Mouse (Mus musculus) hindbrain, embryonic 15.5 days (tissue): Measurements from ENCODE around the gene Shc4. TPM values are rescaled to one million over a fixed set of nuclear protein-coding genes. Genes with fewer than 3 reads are reported as not detected.

Source experiments
- ATAC-seq: fragments of 200-750 bp; cut with Nextera tagmentation; 2 replicates; pipeline ENCODE4 v1.8.0; 2017; ENCODE audit warnings: low read depth, moderate number of reproducible peaks, moderate TSS enrichment; ENCODE audit not compliant: low FRiP score
- H3K27ac ChIP-seq: fragments of 300-500 bp; sonication (generic); replicated peaks from 2 replicates; pipeline ENCODE4 v1.5.1; 2015; ENCODE audit warnings: mild to moderate bottlenecking, inconsistent platforms
- H3K27me3 ChIP-seq: fragments of 300-500 bp; sonication (generic); 2 replicates; pipeline ENCODE4 v1.6.1; 2015; ENCODE audit warnings: control low read depth, inconsistent platforms
- H3K36me3 ChIP-seq: fragments of 300-500 bp; sonication (generic); 2 replicates; pipeline ENCODE4 v1.6.1; 2015; ENCODE audit warnings: control low read depth, inconsistent platforms
- H3K4me1 ChIP-seq: fragments of 300-500 bp; sonication (generic); replicated peaks from 2 replicates; pipeline ENCODE4 v1.6.1; 2015; ENCODE audit warnings: control low read depth, inconsistent platforms
- H3K4me2 ChIP-seq: fragments of 300-500 bp; sonication (generic); 2 replicates; pipeline ENCODE4 v1.6.1; 2015; ENCODE audit warnings: moderate library complexity, mild to moderate bottlenecking, inconsistent platforms
- H3K4me3 ChIP-seq: fragments of 300-500 bp; sonication (generic); 2 replicates; pipeline ENCODE4 v1.5.1; 2015; ENCODE audit warnings: mild to moderate bottlenecking, inconsistent platforms
- H3K9ac ChIP-seq: fragments of 300-500 bp; sonication (generic); 2 replicates; pipeline ENCODE4 v1.6.1; 2015; ENCODE audit warnings: inconsistent platforms
- H3K9me3 ChIP-seq: fragments of 300-500 bp; sonication (generic); 2 replicates; pipeline ENCODE4 v1.6.1; 2016; ENCODE audit warnings: control low read depth, inconsistent platforms
- WGBS: fragments of 180-500 bp; shearing (Covaris S2); methylation state at CpG from one replicate; pipeline ENCODE4 v1.1.7; 2015; 5-methylcytosine and 5-hydroxymethylcytosine counted together
- polyA plus RNA-seq: library from polyadenylated mRNA; unstranded; fragments of >200 nt; fragmentation: Nextera tagmentation; extraction: Ambion mirVana; gene quantifications from 2 replicates; pipeline ENCODE4 v1.2.1, GENCODE M21; 2015

The Shc4 gene
- polyA plus RNA-seq, 1 experiment from 2014 or later: 4.4 TPM

DNA sequence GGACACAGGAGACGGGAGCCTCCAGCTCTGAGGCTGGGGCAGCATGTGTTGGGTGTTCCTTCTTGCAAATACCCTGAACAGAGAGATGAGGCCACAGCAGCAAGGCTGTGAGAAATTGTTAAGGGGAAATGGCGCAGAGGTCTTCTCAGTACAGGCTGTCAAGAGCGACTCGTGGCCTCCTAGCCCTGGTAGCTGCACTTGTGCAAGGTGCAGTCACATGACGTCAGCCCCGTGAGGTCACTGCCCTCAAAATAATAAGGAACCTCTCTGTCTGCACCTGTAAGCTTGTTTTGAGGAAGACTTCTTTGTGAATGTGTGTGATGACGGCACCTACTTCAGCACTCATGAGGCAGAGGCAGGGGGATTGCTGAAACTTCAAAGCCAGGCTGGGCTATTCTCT, 40.1 kb downstream of the Shc4 start:
- no peak for ATAC-seq
- Histone ChIP-seq H3K36me3 (no peaks in the 10 kb centered on the region), H3K27ac (no peak overlapping the region), H3K4me3 (no peak overlapping the region), H3K4me2 (no peak overlapping the region), H3K4me1 (no peaks in the 10 kb centered on the region), H3K9me3 (no peaks in the 10 kb centered on the region), H3K27me3 (no peaks in the 10 kb centered on the region), H3K9ac (no peak overlapping the region)
- 93% methylated on average over 7 of the region's 7 CpGs for whole genome bisulfite sequencing

DNA sequence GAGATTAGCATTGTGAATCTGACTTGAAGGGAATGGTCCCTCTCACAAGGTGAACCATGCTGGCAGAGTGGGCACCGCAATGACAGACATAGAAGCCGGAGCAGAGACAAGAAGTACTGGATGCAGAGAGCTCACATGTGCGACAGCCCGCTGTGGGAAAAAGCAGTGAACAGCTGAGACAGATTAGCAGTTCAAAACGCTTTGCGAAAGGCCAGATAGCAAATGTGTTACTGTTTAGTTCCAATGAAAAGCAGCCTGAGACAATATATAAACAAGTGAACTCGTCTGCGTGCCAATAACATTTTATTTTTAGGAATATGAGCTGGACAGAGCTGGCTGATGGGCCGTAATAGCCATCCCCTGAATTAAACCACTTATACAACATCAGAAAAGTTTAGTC, 42.1 kb downstream of the Shc4 start:
- Histone ChIP-seq H3K27me3 (no peaks in the 10 kb centered on the region), H3K9me3 (no peaks in the 10 kb centered on the region), H3K9ac (no peak overlapping the region), H3K4me3 (no peak overlapping the region), H3K4me2 (no peak overlapping the region), H3K36me3 (no peaks in the 10 kb centered on the region), H3K27ac (no peak overlapping the region), H3K4me1 (no peaks in the 10 kb centered on the region)
- 82% methylated on average over 9 of the region's 9 CpGs for WGBS
- no peak for ATAC-seq

DNA sequence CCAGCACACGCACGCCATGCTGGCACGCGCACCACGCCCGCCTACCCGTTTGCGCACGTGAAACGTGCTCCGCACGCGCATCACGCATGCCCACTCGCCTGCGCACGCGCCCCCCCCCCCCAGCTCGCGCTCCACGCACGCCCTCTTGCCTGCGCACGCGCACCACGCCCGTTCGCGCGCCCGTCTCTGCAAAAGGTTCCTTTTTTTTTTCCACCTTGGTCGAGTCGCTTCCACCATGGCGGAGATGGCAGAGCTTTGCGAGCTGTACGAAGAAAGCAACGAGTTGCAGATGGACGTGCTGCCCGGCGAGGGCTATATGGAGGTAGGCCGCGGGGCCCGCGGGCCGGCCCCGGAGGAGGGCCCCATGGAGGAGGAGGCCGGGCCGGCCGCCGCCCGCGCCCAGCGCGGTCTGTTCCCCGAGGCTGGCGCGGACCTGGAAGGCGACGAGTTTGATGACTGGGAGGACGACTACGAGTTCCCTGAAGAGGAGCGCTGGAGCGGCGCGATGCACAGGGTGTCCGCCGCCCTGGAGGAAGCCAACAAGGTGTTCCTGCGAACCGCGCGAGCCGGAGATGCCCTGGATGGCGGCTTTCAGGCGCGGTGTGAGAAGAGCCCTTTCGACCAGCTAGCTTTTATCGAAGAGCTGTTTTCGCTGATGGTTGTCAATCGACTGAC, 50.9 kb downstream of the Shc4 start, which contains the start of gene Eid1:
Eid1 (plus strand) TSS at position 139 of the 675 bp plus-strand sequence.
- H3K4me3 ChIP-seq: peak within 1 kb of the TSS; percentile 91
- peaks cover 11% of the 10 kb centered on the region for H3K4me1 ChIP-seq
- WGBS: under 1% methylated on average over 62 of the region's 79 CpGs
- H3K9me3 ChIP-seq: no peaks in the 10 kb centered on the region
- peak within 1 kb of the TSS; percentile 99 for H3K27ac ChIP-seq
- H3K9ac ChIP-seq: peak within 1 kb of the TSS; percentile 91
- peak within 1 kb of the TSS; percentile 75 for H3K4me2 ChIP-seq
- no peaks in the 10 kb centered on the region for H3K27me3 ChIP-seq
- peak; percentile 96 for ATAC-seq
- H3K36me3 ChIP-seq: no peaks in the 10 kb centered on the region

DNA sequence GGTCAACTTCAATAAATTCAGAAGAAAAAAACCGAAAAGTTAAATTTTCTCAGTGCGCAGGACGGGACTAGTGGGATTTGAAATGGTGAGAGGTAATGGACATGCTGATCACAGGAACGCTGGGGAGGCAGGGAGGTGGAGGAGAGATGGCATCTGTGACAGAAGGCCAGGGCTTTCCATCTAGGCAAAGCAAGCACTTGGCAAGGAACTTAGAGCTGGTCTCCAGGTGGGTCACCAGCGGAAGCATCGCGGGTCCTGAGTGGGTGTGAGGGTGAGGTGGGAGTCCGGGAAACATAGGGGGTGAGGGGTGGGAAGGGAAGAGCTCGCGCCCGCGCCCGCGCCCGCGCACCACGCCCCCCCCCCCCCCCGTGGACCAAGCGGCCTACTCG, 51.4 kb downstream of the Shc4 start:
- H3K9ac ChIP-seq: peak overlapping the region; percentile 44
- 10% methylated on average over 18 of the region's 20 CpGs for WGBS
- no peaks in the 10 kb centered on the region for H3K36me3 ChIP-seq
- H3K4me1 ChIP-seq: peaks cover 11% of the 10 kb centered on the region
- no peaks in the 10 kb centered on the region for H3K9me3 ChIP-seq
- H3K4me2 ChIP-seq: peak overlapping the region; percentile 75
- no peak for ATAC-seq
- no peaks in the 10 kb centered on the region for H3K27me3 ChIP-seq
- peak overlapping the region; percentile 99 for H3K27ac ChIP-seq
- peak overlapping the region; percentile 91 for H3K4me3 ChIP-seq

DNA sequence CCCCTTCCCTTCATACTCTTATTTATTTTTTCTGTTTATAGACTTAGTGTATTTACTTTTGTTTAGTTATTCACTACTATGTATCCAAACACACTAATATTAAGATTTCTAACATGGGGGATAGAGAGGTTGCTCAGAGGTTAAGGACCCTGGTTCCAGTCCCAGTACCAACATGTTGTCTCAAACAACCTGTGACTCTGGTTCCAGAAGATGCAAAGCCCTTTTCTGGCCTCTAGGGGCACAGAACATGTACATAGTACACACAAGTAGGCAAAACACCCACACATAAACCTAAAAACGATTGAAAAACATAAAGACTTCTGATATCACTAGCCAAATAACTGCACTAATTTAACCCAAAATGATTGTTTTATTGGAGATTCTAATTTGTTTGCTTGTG, 53.1 kb downstream of the Shc4 start:
- Histone ChIP-seq H3K9ac (no peak overlapping the region), H3K9me3 (no peaks in the 10 kb centered on the region), H3K4me1 (peaks cover 11% of the 10 kb centered on the region), H3K4me3 (no peak overlapping the region), H3K27ac (no peak overlapping the region), H3K4me2 (no peak overlapping the region), H3K36me3 (no peaks in the 10 kb centered on the region), H3K27me3 (no peaks in the 10 kb centered on the region)
- no peak for ATAC-seq
- 62% methylated on average over 1 of the region's 1 CpGs for WGBS

DNA sequence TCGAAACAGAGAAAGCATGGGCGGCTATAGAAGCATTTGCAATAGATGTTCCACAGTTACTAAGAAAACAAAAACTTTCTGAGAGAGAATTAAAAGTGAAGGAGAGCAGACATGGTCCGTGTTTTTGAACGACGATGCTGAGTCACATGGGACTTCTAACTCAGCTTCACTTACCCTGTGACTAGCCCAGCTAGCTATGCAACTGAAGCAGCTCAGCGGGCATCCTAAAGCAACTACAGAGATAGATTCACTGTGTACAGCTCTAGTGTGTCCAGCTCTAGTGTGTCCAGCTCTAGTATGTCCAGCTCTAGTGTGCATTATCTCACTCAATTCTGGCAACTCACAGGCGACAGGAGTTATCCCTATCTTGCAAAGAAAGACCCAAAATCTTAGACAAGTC, 56.2 kb downstream of the Shc4 start:
- Histone ChIP-seq H3K36me3 (no peaks in the 10 kb centered on the region), H3K9ac (no peak overlapping the region), H3K9me3 (no peaks in the 10 kb centered on the region), H3K4me1 (no peaks in the 10 kb centered on the region; the same call in 1 of the 2 replicates), H3K4me3 (no peak overlapping the region), H3K27ac (no peak overlapping the region), H3K27me3 (no peaks in the 10 kb centered on the region), H3K4me2 (no peak overlapping the region)
- no peak for ATAC-seq
- 86% methylated on average over 7 of the region's 7 CpGs for WGBS

DNA sequence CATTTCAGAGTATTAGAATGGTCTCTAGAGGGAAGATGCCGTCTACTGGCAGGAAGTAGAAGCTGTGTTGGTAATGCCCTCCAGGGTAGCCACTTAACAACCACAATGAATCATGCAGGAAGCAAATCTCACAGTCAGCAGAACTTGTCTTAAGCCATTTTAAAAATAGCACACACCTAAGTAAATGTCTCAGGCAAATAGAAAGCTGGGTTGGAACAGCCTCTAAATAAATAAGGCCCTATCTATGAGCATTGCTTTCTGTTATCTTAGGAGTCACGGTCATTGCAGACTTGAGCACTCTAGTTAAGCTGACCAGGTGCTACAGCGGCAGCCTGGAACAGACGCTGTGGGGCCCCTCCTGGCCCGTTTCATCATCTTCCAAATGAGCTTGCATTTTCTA, 56.8 kb downstream of the Shc4 start:
- Histone ChIP-seq H3K36me3 (no peaks in the 10 kb centered on the region), H3K9me3 (no peaks in the 10 kb centered on the region), H3K4me2 (no peak overlapping the region), H3K4me1 (no peaks in the 10 kb centered on the region), H3K27ac (no peak overlapping the region), H3K9ac (no peak overlapping the region), H3K4me3 (no peak overlapping the region), H3K27me3 (no peaks in the 10 kb centered on the region)
- 72% methylated on average over 5 of the region's 5 CpGs for WGBS
- no peak for ATAC-seq

DNA sequence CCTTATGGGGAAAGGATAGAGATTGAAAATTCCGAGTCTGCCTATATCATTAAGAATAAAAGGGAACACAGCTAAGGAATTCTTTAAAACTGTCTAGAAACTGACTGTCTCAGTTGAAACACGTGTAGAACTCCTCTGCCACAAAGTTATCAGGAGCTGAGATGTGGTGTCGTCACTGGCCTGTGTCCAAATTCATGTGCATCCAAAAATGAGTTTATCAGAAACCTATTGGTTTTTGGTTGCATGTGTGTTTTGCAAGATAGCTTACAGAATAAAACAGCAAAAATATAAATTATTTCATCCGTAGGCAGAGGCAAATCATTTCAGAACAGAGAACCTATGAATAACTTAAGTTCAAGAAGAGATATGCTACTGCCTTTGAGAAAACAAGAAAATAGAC, 57.3 kb downstream of the Shc4 start:
- H3K36me3 ChIP-seq: no peaks in the 10 kb centered on the region
- H3K4me3 ChIP-seq: no peak overlapping the region
- 82% methylated on average over 4 of the region's 4 CpGs for WGBS
- H3K9ac ChIP-seq: no peak overlapping the region
- no peaks in the 10 kb centered on the region for H3K27me3 ChIP-seq
- ATAC-seq: no peak
- no peaks in the 10 kb centered on the region for H3K4me1 ChIP-seq
- H3K9me3 ChIP-seq: no peaks in the 10 kb centered on the region
- H3K4me2 ChIP-seq: no peak overlapping the region
- no peak overlapping the region for H3K27ac ChIP-seq

DNA sequence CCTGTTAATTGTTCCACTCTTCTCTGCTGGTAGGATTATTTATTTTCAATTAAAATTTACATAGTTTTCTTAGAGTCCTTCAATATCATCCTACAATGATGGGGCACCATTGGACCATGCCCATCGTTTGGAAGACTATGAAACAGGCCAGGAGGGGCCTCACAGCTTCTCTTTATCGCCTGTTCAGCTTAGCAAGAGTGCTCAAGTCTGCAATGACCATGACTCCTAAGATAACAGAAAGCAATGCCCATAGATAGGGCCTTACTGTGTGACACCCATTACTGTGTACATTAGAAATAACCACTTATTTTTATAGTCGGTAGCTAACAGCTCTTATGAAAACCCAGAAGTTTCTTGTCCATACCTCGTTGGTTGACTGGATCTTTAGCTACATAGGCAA, 58.0 kb downstream of the Shc4 start:
- H3K9ac ChIP-seq: no peak overlapping the region
- no peaks in the 10 kb centered on the region for H3K9me3 ChIP-seq
- H3K27ac ChIP-seq: no peak overlapping the region
- H3K27me3 ChIP-seq: no peaks in the 10 kb centered on the region
- no peak for ATAC-seq
- H3K4me3 ChIP-seq: no peak overlapping the region
- H3K4me2 ChIP-seq: no peak overlapping the region
- peaks cover 1% of the 10 kb centered on the region; the same call in 1 of the 2 replicates for H3K4me1 ChIP-seq
- no peaks in the 10 kb centered on the region for H3K36me3 ChIP-seq
- WGBS: 94% methylated on average over 4 of the region's 4 CpGs

DNA sequence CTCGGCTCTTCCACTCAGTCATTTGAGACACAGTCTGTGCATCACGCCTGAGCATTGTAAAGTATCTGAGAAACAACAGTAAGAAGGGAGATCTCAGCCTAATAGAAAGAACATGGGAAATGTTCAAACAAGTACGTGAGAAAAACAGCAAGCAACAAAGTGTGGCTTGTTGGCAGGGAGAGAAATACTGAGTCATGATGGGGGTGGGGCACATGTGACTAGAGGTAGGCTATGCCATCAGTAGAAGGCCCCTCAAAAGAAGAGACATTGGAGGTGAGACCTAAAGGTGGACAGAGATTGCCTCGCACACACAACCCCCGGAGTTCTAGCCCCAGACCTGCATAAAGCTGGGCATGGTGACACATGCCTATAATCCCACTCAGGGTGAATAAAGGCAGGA, 58.7 kb downstream of the Shc4 start:
- Histone ChIP-seq H3K36me3 (no peaks in the 10 kb centered on the region), H3K27ac (no peak overlapping the region), H3K4me2 (no peak overlapping the region), H3K4me3 (no peak overlapping the region), H3K4me1 (peaks cover 8% of the 10 kb centered on the region), H3K9me3 (no peaks in the 10 kb centered on the region), H3K27me3 (no peaks in the 10 kb centered on the region), H3K9ac (no peak overlapping the region)
- no peak for ATAC-seq
- 88% methylated on average over 5 of the region's 5 CpGs for WGBS

DNA sequence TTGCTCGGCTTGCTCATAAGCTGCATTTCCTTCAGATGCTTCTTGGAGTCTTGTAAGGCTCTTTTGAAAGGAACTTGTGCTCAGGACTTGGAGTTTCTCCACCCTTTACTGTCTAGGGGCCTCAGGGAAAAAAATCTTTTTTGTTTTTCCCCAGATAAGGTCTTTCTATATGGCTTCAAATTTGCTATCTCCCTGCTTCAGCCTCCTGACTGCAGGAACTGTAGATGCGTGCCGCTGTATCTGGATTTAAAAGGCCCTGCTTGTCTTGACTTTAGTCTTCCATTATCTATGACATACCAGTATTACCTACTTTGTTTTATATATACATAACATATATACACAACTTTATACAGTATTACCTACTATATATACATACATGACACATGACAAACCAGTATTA, 61.4 kb downstream of the Shc4 start:
- Histone ChIP-seq H3K4me3 (no peak overlapping the region), H3K4me2 (no peak overlapping the region), H3K36me3 (no peaks in the 10 kb centered on the region), H3K9ac (no peak overlapping the region), H3K9me3 (no peaks in the 10 kb centered on the region), H3K4me1 (peaks cover 10% of the 10 kb centered on the region), H3K27me3 (no peaks in the 10 kb centered on the region), H3K27ac (no peak overlapping the region)
- WGBS: 87% methylated on average over 3 of the region's 3 CpGs
- no peak for ATAC-seq

DNA sequence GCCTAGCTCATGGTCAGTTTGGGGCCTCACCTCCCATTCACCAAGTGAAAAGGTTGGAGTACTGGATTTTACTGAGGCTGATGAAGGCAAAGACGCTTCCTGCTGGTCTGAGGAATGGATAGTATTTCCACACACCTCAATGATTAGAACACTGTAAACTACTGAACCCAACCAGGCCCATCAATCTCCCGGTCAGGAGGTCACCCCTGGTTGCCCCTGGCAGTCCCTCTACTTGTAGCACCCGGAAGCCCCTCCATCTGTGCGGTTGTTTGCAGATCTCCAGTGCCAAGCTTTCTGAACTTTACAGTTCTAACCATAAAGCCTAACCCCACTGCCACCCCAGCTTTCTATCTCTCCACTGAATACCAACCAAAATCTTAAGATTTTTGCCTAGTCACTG, 62.8 kb downstream of the Shc4 start:
- Histone ChIP-seq H3K4me2 (peak overlapping the region; percentile 51), H3K36me3 (no peaks in the 10 kb centered on the region), H3K9me3 (no peaks in the 10 kb centered on the region), H3K4me3 (no peak overlapping the region), H3K9ac (no peak overlapping the region), H3K4me1 (peaks cover 10% of the 10 kb centered on the region), H3K27ac (no peak overlapping the region), H3K27me3 (no peaks in the 10 kb centered on the region)
- WGBS: 68% methylated on average over 4 of the region's 4 CpGs
- ATAC-seq: no peak
